Mouse (Mus musculus): ENCODE data around the gene Prdx5.

Prdx5 gene

DNA sequence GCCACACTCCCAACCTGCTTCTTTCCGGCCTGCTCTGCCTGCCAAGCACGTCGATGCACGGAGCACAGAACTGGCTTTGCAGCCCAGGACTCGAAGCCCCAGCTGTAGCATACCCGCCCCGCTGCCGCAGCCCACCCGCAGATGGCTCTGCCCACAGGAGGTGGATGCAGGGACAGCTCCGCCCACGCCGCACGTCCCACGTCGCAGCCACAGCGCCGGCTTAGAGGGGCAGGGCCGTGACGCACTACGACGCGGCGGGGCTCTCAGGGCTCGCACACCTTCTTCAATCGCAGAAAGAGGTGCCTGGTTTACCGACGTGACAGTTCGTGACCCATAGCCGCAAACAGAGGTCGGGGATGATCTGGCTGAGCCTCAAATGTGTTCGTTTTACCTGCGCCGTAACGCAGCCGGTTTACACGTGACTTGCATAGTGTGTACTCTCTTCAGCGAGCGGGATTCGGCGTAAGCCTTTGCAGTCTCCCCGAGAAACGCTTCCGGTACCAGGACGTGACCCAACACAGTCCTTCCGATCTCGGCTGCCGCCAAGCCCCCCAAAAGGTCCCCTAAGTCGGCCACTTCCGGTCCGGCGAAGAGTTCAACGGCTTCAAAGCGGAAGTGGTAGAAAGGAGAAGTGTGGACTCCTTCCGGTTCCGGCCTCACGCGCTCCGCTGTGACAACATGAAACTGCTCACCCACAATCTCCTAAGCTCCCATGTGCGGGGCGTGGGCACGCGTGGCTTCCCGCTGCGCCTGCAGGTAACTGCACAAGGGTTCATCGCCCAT, at the start of gene Prdx5, which contains the start of gene Trmt112:
TSS of gene Prdx5 (minus strand) at position 600 of the 783 bp plus-strand sequence.
TSS of gene Trmt112 (plus strand) at position 192 of the 783 bp plus-strand sequence.
- peak; percentile 85 to 92 for DNase-seq (ENCODE audit: low spot score in 2 of 2)

DNA sequence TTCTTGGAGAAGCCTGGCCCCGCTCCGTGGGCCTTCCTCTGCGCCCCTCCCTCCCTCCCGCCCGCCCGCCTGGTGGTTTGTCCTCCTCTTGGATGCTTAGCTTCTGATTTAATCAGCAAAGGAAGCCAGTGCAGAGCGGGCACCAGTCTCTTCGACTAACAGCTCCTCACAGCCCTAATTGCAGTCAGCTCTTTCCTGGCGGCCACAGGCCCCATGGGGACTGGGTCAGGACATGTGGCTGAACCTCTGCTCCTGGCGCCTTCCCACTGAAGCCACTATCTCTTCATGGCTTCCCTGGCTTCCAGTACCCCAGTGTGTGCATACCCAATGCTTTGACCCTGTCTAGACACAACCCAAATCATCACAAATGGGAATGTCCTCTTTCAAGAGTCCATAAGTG, 46.6 kb upstream of the Prdx5 start:
- no peak for DNase-seq (ENCODE audit: low spot score in 2 of 2)

DNA sequence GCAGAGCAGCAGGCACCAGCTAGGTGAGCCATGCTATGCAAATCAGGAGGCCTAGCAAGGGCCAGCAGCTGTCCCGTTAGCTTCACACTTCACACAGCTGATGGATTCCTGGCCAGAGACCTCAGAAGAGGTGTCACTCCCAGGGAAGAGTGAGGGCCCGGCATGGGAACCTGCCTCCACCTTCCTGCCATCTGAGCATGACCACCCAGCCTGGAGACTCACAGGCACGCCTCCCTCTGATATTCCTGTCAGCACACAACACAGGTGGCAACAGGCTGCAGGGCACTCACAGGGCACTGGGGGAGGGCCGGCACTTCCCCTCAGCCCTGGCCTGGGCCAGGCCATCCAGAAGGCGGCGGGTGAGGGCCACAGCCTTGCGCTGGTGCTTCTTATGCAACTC, 45.5 kb upstream of the Prdx5 start:
- DNase-seq (ENCODE audit: low spot score in 2 of 2), result no peak

DNA sequence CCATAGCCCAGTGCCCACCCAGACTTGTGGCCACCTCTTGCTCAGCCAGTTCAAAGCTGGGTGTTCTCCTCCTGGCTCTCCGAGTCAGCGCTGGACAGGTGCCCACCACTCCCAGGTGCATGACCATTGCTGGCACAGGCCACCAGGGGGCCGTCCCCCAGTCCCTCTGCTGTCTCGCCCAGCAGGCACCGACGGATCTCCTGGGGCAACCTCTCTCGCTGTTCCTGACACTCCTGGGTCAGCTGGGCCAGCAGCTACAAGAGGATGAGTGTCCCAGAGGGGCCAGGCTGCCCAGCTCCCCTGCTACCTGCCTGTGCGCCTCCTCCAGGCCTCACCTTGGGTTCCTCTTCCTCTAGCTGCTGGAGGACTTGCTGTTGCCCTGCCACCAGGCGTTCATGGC, 44.1 kb upstream of the Prdx5 start:
- peak in 1 of 2 experiments; percentile 57 for DNase-seq (ENCODE audit: low spot score in 2 of 2)

DNA sequence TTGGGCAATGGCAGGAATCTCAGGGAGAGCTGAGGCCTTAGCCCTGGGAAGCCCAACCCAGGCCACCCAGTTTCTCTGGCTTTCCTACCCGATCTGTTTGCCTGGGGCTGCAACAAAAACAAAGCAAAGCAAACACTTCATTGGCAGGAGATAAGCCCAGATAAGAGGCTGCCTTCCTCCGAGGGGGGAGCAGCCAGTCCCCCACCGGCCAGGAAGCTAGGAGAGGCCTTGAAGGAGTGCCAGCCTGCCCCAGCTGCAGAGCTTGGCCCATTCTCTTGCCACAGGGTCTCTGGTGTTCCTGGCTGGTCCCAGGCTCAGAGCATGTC, 42.8 kb upstream of the Prdx5 start:
- DNase-seq (ENCODE audit: low spot score in 2 of 2), result peak; percentile 61 to 76

DNA sequence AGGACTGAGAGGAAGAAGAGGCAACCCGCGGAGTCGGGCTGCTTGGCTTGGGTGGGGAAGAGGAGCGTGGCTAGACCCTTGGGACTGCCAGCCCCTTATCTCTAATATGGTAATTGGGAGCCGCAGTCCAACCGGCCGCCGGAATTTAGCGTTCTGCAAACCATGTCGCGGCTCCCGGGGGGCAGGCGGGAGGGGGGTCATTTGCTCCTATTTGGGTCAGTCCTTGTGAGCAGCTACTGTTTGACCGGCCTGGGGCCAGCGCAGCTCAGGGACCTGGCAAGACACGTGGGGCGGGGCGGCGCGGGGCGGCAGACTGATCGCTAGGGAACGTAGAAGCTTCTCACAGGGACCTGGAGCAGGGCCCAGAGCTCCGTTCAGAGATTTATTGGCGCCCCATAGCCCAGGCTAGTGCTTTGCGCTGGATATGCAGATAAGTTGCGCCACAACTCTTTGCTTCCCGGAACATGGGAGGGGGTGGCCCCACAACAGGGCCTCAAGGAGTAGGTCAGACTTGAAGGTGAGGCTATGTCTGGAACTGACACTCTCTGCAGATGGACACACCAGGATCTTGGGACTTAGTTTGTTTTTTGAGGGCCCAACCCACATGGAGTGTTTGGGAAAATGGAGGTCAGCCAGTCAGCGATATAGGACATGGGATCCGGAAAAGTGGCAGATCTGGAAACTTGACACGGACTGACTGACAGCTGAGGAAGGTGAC, 42.2 kb upstream of the Prdx5 start:
- DNase-seq (ENCODE audit: low spot score in 2 of 2), result peak; percentile 75 to 87

DNA sequence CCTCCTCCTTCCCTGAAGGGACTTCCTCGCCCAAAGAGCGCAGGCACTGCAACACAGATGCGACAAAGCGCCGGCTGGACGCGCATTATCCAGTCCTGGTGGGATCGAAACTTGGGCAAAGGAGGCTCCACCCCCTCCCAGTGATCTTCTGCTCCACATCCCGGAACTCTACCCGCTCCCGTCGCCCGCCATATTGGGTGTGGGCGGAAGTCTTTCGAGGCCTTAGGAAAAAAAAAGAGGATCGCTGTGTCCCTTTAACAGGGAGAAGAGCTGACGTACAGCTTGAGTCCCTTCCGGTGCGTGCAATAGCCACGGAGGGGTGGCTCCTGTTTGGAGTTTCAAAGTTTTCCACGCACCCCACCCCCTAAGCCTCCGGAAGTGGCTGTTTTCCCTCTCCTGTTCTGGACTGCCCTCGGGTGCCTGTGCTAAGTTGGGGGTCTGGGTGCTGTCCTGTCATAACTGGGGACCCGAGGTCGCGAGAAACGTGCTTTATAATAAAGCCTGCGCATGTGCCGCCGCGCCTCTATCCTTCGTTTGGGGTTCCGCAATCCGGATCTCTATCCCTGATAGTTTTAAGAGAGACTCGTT, 41.6 kb upstream of the Prdx5 start:
- DNase-seq (ENCODE audit: low spot score in 2 of 2), result peak; percentile 93 to 97

DNA sequence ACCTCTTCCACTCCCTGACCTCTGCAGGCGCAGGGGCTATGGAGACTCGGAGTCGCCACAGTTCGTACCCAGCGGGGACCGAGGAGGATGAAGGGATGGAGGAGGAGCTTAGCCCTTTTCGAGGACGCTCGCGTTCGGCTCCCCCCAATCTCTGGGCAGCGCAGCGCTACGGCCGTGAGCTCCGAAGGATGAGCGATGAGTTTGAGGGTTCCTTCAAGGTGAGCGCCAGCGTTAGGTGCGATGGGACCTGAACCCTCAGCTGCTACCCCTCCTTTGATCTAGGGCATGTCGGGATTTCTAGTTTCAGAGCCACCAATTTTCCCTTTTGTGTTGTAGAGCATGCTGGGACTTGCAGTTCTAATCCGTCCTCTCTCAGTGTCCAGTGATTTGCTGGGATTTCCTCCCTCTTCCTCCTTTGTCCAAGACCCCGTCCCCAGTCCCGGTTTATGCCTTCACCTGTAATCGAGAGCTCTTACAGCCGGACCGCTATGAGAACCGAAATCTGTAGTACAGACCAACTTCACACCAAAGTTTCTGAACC, 40.8 kb upstream of the Prdx5 start:
- DNase-seq (ENCODE audit: low spot score in 2 of 2), result peak in 1 of 2 experiments; percentile 48

DNA sequence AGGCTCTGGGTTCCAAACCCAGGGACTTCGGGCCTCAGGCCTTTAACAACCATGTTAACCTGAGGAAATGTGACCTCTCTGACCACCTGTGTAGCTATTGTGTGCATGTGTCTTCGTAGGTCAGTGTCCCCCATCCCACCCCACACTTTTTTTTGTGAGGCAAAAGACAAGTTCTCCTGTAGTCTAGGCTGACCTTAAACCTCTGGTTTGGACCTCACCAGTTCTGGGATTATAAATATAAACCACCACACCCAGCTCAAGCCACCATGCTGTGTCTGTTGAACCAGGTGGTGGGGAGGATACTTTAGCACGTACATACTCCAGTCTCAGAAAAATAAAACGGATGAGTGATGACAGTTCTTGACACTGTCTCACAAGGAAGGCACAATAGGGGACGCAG, 40.0 kb upstream of the Prdx5 start:
- DNase-seq (ENCODE audit: low spot score in 2 of 2), result no peak

DNA sequence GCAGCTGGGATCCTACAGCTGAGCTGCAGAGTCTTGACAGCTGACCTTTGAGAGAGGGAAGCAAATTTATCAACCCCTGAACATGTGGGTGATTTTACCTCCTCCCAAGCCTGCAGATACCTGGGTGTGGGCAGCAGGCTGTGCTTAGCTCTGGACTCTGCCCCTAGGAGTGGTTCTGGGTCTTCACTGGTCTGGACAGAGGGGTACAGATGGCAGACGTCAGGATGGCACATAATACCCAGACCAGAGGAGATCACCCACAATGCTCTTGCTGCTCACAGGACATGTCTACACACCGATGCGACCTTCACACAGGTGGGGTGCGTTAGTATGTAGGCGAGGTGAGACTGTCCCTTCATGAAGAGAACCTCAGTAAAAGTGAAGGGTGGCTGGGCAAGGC, 39.6 kb upstream of the Prdx5 start:
- no peak for DNase-seq (ENCODE audit: low spot score in 2 of 2)

DNA sequence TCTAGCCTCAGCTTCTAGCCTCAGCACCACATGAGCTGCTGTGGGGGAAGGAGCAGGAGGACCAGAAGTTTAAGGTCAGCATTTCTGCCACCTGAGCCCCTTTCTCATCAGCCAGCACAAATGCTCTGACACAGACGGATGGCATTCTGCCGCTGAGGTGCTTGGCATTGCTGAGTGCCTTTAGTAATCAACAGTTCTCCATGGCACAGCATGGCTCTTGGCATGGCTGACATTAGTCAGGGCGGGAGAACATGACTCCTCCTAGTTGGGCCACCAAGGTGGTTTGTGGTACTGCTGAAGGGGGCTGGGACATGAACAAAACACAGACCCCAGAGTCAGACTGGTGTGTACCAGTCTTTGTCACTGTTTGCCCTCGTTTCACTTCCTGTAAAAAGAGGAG, 38.3 kb upstream of the Prdx5 start:
- DNase-seq (ENCODE audit: low spot score in 2 of 2), result no peak

DNA sequence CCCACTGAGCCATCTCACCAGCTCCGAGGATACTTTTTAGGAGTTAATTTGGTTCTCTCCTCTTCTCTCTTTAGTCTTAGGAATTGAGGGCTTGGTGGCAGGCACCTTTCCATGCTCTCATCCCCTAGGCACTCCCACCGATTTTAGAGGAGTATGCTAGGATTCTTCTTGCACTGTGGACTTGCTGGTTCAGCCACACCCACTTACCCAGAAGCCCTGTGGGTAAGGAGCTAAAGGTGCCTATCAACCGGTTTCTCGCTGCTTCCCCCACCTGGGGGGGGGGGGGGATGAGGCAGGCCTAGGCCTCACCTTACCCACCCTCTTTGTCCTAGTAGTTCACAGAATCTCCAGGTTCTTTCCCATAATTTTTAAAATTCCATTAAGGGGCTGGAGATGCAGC, 37.8 kb upstream of the Prdx5 start:
- DNase-seq (ENCODE audit: low spot score in 2 of 2), result no peak

DNA sequence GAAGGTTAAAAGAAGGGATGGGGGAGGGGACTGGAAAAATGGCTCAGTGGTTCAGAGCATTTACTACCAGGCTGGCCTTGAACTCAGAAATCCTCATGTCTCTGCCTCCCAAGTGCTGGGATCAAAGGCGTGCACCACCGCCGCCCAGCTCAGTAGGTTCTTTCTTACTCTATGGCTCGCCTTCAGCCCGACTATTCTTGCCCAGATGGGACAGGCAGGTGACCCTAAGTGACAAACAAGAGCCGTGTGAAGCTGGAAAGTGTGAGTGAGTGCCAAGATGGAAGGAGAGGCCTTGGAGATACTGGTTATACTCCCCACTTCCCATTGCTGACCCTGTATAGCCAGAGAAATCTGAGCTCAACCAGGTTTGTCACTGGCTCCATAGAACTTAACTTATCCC, 33.8 kb upstream of the Prdx5 start:
- DNase-seq (ENCODE audit: low spot score in 2 of 2), result no peak

DNA sequence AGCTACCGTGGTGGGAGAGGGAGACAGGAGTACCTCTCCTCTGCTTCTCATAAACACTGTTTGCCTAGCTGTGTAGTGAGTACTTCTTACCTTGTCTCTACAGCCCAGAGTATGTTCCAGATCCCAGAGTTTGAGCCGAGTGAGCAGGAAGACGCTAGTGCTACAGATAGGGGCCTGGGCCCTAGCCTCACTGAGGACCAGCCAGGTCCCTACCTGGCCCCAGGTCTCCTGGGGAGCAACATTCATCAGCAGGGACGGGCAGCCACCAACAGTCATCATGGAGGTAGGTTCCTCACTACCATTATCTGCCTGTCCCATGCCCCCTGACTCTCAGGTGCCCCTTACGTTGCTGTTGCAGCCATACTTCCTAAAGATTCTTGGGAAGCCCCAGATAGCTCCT, 32.9 kb upstream of the Prdx5 start:
- DNase-seq (ENCODE audit: low spot score in 2 of 2), result no peak

DNA sequence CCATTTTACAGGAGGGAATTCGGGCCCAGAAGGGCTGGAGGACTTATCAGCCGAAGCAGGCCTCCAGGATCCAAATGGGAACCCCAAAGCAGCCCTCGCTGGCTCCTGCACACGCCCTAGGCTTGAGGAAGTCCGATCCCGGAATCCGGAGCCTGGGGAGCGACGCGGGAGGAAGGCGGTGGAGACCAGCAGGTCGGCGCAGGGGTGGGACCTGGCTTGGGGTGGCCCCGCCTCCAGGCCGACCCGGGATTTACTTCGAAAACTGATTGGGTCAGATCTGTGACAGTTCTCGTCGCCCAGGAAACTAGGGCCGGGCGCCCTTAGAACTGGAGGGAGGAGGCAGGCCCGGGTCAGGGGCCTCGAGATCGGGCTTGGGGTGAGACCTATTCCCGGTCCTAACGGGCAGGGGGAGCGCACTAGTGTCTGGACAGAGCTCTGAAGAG, 32.4 kb upstream of the Prdx5 start, which contains the start of gene Gpr137:
TSS of gene Gpr137 (minus strand) at position 232 of the 443 bp plus-strand sequence.
- DNase-seq (ENCODE audit: low spot score in 2 of 2), result peak; percentile 92 to 97

DNA sequence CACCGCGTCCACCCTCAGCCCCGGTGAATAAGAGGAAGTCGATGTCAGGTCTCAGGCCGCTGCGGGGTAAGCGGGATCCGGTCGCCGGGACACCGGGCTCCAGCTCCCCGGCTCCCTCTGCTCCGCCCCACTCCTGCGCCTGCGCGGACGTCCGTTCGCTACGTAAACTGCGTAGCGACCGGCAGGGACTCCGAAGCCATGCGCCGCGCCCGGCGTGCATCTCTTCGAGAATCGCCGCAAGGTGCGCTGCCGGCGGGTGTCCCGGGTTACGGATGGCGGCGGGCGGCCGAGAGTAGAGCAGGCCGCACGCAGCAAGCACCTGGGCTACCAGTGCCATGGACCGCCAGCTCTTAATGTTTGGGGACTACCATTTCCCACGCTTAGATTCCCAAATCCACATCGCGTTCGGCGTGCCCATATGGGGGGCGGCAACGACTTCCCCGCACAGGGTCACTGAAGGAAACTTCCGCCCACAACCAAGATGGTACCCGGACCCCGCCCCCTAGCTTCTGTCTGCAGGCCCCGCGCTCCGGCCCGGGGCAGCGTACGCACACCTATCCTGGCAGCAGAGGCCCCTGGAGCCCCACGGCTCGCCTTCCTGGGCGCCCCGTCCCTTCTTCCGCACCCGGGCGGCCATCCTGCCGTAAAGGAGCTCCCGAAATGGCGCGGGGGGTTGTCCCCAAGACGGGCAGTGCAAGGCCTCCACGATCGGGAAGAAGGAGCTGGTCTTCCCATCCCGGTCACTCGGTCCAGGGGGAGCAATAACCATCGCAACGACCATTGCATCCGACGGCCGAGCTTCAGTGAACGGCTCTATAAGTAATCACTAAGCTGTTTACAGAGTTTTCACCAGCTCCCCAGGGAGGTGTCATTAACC, 31.7 kb upstream of the Prdx5 start, which contains the start of gene Bad:
TSS of gene Bad (plus strand) at position 490 of the 877 bp plus-strand sequence.
- peak; percentile 92 to 94 for DNase-seq (ENCODE audit: low spot score in 2 of 2)

DNA sequence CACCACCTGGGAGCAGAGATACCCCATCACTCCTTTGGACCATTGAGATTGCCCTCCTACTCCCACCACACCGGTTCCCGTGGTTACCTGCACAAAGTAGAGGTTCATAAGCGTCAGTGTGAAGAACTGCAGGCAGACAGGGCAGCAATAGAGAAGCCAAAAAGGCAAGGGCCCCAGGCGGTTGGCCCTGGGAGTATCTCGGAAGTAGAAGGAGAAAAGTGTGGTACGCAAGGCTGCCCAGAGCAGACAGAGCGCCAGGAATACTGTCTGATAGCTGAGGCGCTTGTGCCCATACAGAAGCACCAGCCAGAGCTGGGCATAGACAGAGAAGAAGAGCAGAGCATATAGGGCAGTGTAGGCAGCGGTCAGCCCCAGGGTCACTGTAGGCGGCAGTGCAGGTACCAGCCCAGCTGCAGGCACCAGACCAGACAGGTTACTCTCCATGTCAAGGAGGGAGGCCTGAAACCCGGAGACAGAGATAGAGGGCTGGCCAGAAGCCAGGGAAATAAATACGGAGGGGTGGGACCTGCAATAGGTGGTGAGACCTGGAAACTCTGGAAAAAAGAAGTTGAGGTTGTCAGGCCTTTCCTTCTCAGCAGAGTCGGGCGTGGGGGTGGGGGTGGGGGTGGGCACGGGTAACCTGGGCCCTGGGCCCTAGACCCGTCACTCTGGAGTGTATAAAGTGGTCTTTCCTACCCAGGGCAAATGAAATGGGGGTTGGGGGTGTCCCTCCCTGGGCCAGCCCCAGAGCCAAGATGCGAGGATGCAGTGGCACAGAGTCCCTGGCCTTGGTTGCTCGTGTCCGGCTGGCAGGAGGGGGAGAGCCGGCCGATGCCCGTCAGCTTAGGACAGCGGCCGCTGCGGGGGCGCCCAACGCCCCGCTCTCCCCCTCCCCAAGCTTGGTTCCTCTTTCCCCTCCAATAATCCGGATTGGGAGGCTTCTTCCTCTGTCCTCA, 30.8 kb upstream of the Prdx5 start:
- DNase-seq (ENCODE audit: low spot score in 2 of 2), result no peak

DNA sequence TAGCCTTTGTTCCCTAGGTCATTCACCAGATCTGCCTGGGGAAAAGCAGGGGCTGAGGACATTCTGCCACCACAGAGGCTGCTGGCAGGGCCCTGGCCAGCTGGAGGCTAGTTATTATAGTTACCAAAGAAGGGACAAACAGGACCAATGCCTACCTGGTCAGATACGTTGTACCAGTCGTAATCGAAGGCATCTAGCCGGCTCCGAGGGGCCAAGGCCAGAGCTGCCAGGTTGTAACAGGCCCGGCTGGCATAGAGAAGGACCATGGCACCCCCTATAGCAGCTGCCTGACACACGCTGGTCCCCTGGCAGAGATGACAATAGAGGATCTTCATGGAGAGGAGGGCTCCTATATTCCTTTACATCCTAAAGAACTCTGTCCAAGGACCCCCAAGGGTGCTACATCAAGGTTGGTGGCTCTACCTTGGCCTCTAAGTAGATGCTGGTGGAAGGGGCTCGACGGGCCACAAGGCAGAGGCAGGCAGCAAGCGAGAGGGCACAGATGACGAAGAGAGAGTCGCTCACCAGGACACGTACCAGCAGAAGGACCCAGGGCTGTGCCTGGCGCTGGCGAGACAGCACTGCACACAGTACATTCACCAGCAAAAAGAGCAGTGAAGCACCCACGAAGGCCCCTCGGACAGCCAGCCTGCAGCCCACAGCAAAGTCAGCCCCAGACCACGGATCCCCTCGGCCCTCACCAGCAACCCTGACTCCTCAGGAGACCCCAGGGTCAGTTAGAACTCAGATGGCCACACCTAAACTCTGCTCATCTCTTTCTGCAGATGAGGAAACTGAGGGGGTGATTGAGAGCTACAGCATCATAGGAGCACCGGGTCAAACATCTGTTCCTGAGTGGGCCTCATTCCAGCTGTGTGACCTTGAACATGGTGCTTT, 29.4 kb upstream of the Prdx5 start:
- no peak for DNase-seq (ENCODE audit: low spot score in 2 of 2)
